Mouse (Mus musculus) embryonic facial prominence, embryonic 11.5 days (tissue): ENCODE measurements at regions not wholly inside any gene's neighbourhood (a gene's known extent, or its start where the extent isn't known, plus 50 kb on each side); places are given as distances from the start of the nearest gene placed in this dataset.

Experiments
- ATAC-seq: fragments of 200-750 bp; cut with Nextera tagmentation; replicated peaks from 2 replicates; pipeline ENCODE4 v1.8.0; 2017; ENCODE audit warnings: low read depth; ENCODE audit not compliant: insufficient number of reproducible peaks, low FRiP score, low TSS enrichment
- DNase-seq: peaks from one replicate; pipeline ENCODE4 v3.0.0-alpha.2; 2015; ENCODE audit warnings: low spot score
- H3K27ac ChIP-seq: fragments of 300-500 bp; sonication (generic); replicated peaks from 2 replicates; pipeline ENCODE4 v1.5.1; 2014; ENCODE audit warnings: mild to moderate bottlenecking, low read depth, low read length, control low read depth
- H3K27me3 ChIP-seq: fragments of 300-500 bp; sonication (generic); 2 replicates; pipeline ENCODE4 v1.6.1; 2014; ENCODE audit warnings: mild to moderate bottlenecking, low read length, moderate library complexity, mixed read lengths; ENCODE audit not compliant: control insufficient read depth, insufficient read depth
- H3K36me3 ChIP-seq: fragments of 300-500 bp; sonication (generic); replicated peaks from 2 replicates; pipeline ENCODE4 v1.6.1; 2014; ENCODE audit warnings: low read depth, mild to moderate bottlenecking, low read length, moderate library complexity, mixed read lengths; ENCODE audit not compliant: control insufficient read depth, insufficient read depth
- H3K4me1 ChIP-seq: fragments of 300-500 bp; sonication (generic); 2 replicates; pipeline ENCODE4 v1.6.1; 2014; ENCODE audit warnings: low read length, mixed read lengths; ENCODE audit not compliant: control insufficient read depth, insufficient read depth
- H3K4me2 ChIP-seq: fragments of 300-500 bp; sonication (generic); 2 replicates; pipeline ENCODE4 v1.6.1; 2014; ENCODE audit warnings: low read depth, mild to moderate bottlenecking, control low read depth, low read length, moderate library complexity
- H3K4me3 ChIP-seq: fragments of 300-500 bp; sonication (generic); 2 replicates; pipeline ENCODE4 v1.5.1; 2014; ENCODE audit warnings: low read depth, low read length, control low read depth
- H3K9ac ChIP-seq: fragments of 300-500 bp; sonication (generic); replicated peaks from 2 replicates; pipeline ENCODE4 v1.6.1; 2014; ENCODE audit warnings: mild to moderate bottlenecking, control low read depth, low read length
- H3K9me3 ChIP-seq: fragments of 300-500 bp; sonication (generic); replicated peaks from 2 replicates; pipeline ENCODE4 v1.6.1; 2016; ENCODE audit warnings: mild to moderate bottlenecking, low read length, inconsistent platforms, mixed read lengths; ENCODE audit not compliant: control insufficient read depth
- WGBS: fragments of 180-500 bp; shearing (Covaris S2); extraction: QIAGEN DNeasy Blood & Tissue Kit; methylation state at CpG from one replicate; pipeline ENCODE4 v1.1.7; 2014; 5-methylcytosine and 5-hydroxymethylcytosine counted together

- Histone ChIP-seq H3K36me3 (no peaks in the 10 kb centered on the region), H3K4me2 (no peak overlapping the region), H3K9me3 (no peaks in the 10 kb centered on the region), H3K9ac (no peak overlapping the region), H3K4me1 (no peaks in the 10 kb centered on the region), H3K4me3 (no peak overlapping the region), H3K27ac (no peak overlapping the region), H3K27me3 (no peaks in the 10 kb centered on the region)
- WGBS, result 43% methylated on average over 4 of the region's 4 CpGs
- DNase-seq (peak; percentile 28), ATAC-seq (no peak)
These were observed 294.7 kb downstream of the Lipi start for GRCm38 (mm10) chr16:75291194-75291593.

DNA sequence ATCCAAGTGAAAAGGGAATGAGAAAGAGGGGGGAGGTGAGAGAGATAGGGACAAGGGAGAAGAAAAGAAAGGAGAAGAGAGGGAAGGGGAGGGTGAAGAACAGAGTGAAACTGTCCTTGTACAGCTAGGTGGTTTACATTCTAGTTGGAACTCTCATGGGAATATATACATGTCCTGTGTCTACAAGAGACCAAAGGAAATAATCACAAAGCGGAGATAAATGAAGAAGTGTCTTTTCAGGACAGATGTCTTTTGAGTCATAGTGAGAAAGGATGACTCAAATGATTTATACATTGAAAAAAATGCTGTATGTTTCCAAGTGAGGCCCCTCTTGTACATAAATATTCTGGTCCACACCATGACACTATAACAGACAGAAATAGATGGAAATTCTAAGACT, 298.7 kb downstream of the Lipi start:
- no peak overlapping the region for H3K4me2 ChIP-seq
- WGBS, result 89% methylated on average over 1 of the region's 1 CpGs

GRCm38 (mm10) chr16:75285811-75286210, 300.1 kb downstream of the Lipi start:
- no peak for DNase-seq
- no peak overlapping the region for H3K9ac ChIP-seq
- WGBS, result 77% methylated on average over 2 of the region's 2 CpGs
- H3K4me1 ChIP-seq, result no peaks in the 10 kb centered on the region
- no peaks in the 10 kb centered on the region for H3K36me3 ChIP-seq
- no peak overlapping the region for H3K4me3 ChIP-seq
- no peaks in the 10 kb centered on the region for H3K27me3 ChIP-seq
- H3K27ac ChIP-seq, result no peak overlapping the region
- H3K4me2 ChIP-seq, result no peak overlapping the region
- no peak for ATAC-seq
- H3K9me3 ChIP-seq, result no peaks in the 10 kb centered on the region

More for the DNA sequence above, 298.7 kb downstream of the Lipi start:
- H3K9me3 ChIP-seq, result no peaks in the 10 kb centered on the region
- H3K27me3 ChIP-seq, result no peaks in the 10 kb centered on the region
- H3K4me3 ChIP-seq, result no peak overlapping the region
- DNase-seq (no peak), ATAC-seq (no peak)
- H3K36me3 ChIP-seq, result no peaks in the 10 kb centered on the region
- H3K4me1 ChIP-seq, result no peaks in the 10 kb centered on the region
- H3K9ac ChIP-seq, result no peak overlapping the region
- H3K27ac ChIP-seq, result no peak overlapping the region

- no peaks in the 10 kb centered on the region for H3K27me3 ChIP-seq
- no peaks in the 10 kb centered on the region for H3K36me3 ChIP-seq
- no peaks in the 10 kb centered on the region for H3K9me3 ChIP-seq
- no peak for DNase-seq
- WGBS, result 87% methylated on average over 6 of the region's 6 CpGs
- H3K4me1 ChIP-seq, result no peaks in the 10 kb centered on the region
- no peak overlapping the region for H3K4me2 ChIP-seq
- H3K4me3 ChIP-seq, result no peak overlapping the region
- H3K27ac ChIP-seq, result no peak overlapping the region
- no peak overlapping the region for H3K9ac ChIP-seq
- no peak for ATAC-seq
These were observed 322.0 kb downstream of the Lipi start for GRCm38 (mm10) chr16:75263903-75264302.

DNA sequence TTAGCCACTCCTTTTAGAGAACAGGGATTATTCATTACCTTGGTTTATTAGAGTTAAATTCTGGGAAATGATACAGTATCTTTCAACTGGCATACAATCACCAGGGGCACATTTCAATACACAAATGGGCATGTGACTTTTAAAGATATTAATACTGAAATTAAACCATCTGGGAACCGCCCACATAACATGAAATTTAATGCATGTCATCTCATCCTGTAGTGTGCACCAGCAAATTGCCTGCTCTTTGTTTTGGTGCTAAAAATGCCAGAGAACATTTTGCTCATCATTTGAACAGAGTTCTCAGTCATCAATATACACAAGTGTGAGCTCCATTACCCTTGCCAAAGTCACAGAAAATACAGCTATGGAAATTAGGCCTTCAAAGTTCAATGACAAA, 330.9 kb downstream of the Lipi start:
- Histone ChIP-seq H3K4me2 (no peak overlapping the region), H3K36me3 (no peaks in the 10 kb centered on the region), H3K9me3 (no peaks in the 10 kb centered on the region), H3K27ac (no peak overlapping the region), H3K27me3 (no peaks in the 10 kb centered on the region), H3K4me1 (no peaks in the 10 kb centered on the region), H3K4me3 (no peak overlapping the region), H3K9ac (no peak overlapping the region)
- DNase-seq (no peak), ATAC-seq (no peak)
- 86% methylated on average over 1 of the region's 1 CpGs for WGBS

DNA sequence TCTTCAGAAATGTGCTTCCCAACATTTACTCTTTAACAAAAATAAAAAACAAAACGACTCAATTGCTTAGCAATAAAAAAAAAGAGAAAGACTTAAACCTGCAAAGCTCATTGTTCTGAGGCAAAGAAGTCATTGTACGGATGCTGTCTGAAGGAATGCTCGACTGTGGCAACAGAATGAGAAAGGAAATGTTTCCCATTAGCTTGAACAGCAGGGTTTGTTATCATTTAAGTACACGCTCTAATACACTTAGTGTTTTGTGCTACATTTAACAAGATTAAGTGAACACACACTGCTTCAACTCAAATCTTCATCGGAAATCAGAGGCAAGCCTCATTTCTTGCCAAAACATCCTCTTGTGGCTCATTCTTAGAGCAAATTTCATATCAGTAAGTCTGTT, 336.7 kb downstream of the Lipi start:
- Histone ChIP-seq H3K36me3 (no peaks in the 10 kb centered on the region), H3K4me1 (no peaks in the 10 kb centered on the region), H3K9ac (no peak overlapping the region), H3K4me2 (no peak overlapping the region), H3K27me3 (no peaks in the 10 kb centered on the region), H3K4me3 (no peak overlapping the region), H3K27ac (no peak overlapping the region), H3K9me3 (no peaks in the 10 kb centered on the region)
- no peak for ATAC-seq
- WGBS, result 16% methylated on average over 5 of the region's 5 CpGs
- DNase-seq, result peak; percentile 5

DNA sequence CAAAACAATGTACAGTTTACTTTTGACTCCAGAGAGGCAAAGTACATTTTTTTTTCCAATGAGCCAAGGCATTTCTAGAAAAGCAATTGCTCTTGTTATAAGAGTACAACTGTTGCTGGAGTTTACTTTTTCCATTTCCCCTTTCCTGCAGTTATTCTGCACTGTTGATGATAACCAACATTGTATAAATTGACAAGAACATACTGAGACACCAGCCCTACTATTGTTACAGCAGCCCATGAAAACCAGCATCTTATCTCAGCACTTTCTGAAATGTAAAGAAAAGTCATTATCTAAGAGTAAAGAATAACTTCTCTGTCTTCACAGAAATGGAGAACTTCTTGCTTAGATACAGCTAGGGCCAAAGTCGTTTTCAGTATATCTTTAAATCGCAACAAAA, 345.5 kb downstream of the Lipi start:
- WGBS, result 80% methylated on average over 2 of the region's 2 CpGs
- Histone ChIP-seq H3K4me2 (no peak overlapping the region), H3K4me3 (no peak overlapping the region)

GRCm38 (mm10) chr16:75232133-75232532, 353.7 kb downstream of the Lipi start:
- Histone ChIP-seq H3K4me1 (no peaks in the 10 kb centered on the region), H3K9me3 (no peaks in the 10 kb centered on the region), H3K4me2 (no peak overlapping the region), H3K27ac (no peak overlapping the region), H3K4me3 (no peak overlapping the region), H3K9ac (no peak overlapping the region), H3K27me3 (no peaks in the 10 kb centered on the region), H3K36me3 (no peaks in the 10 kb centered on the region)
- DNase-seq (no peak), ATAC-seq (no peak)
- 89% methylated on average over 1 of the region's 1 CpGs for WGBS

More for the DNA sequence above, 345.5 kb downstream of the Lipi start:
- Histone ChIP-seq H3K36me3 (no peaks in the 10 kb centered on the region), H3K27ac (no peak overlapping the region), H3K9ac (no peak overlapping the region), H3K9me3 (no peaks in the 10 kb centered on the region), H3K27me3 (no peaks in the 10 kb centered on the region), H3K4me1 (no peaks in the 10 kb centered on the region)
- ATAC-seq (no peak), DNase-seq (no peak)
